In the genomic region with DNA sequence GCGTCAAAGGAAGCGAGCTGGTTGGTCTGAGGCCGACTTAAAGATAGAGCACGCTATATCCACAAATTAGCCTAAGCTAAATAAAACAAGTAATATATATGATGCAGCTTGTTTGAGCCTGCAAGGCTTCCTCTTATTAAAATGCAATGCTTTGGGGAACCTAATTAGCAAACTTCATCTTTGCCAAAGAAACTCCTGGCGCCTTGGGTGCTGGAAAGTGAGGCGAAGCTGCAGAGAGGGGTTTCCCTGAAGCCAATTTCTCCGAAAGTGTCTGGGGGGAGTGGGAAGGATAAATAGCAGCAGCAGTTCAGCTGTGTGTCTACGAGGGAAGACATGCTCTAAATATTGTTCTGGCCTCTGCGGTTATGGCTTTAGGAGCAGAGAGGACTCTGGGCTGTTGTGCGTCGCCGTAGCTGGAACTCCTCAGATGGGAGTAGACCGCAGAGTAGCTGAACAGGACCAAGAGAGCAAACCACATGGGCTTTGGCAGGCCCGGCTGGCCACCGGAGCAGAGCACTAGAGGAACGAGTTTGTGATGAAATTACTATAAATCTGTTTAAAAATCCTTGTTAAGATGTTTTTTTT, we compare ENCODE assay signal across 26 mouse cellular contexts.
DNase-seq lines count a peak whose midpoint lies in the region; ATAC-seq and TF ChIP-seq lines count a peak whose summit lies in the region.
"Had no signal": no experiment of that assay in that cellular context is flagged by ENCODE, and none has a peak within 500 bp of the region (broad histone marks: within the 10 kb centered on the region; RNA-seq: fewer than 3 reads in every experiment).

No protein-coding gene starts in this region.

- no peak for TF ChIP-seq CTCF in stomach, postnatal 0 days (IDR thresholded peaks at IDR 0.05; ENCODE audit: low read depth)

- H3K4me3 ChIP-seq in forebrain, embryonic 14.5 days (ENCODE audit: low read depth, low read length): no peak overlapping the region
- no peak overlapping the region for H3K4me3 ChIP-seq in forebrain, embryonic 13.5 days
- no peak overlapping the region for H3K4me3 ChIP-seq in kidney, embryonic 14.5 days (ENCODE audit: low read length)
- no peak overlapping the region for H3K4me3 ChIP-seq in stomach, postnatal 0 days (ENCODE audit: low read depth, low read length)
- H3K4me3 ChIP-seq: embryonic facial prominence, embryonic 13.5 days; forebrain, embryonic 10.5 days; heart, embryonic 12.5 days; hindbrain, embryonic 13.5 days; kidney, embryonic 15.5 days; liver, embryonic 15.5 days had no signal

- H3K36me3 ChIP-seq in forebrain, embryonic 14.5 days (ENCODE audit: control insufficient read depth, insufficient read depth, low read length): no peaks in the 10 kb centered on the region
- H3K36me3 ChIP-seq in forebrain, embryonic 13.5 days (ENCODE audit: poor library complexity, severe bottlenecking): no peaks in the 10 kb centered on the region
- no peaks in the 10 kb centered on the region for H3K36me3 ChIP-seq in kidney, embryonic 14.5 days (ENCODE audit: control insufficient read depth, insufficient read depth, low read length)
- no peaks in the 10 kb centered on the region for H3K36me3 ChIP-seq in stomach, postnatal 0 days (ENCODE audit: control insufficient read depth, insufficient read depth, low read length)
- H3K36me3 ChIP-seq: embryonic facial prominence, embryonic 13.5 days; forebrain, embryonic 10.5 days; heart, embryonic 12.5 days; hindbrain, embryonic 13.5 days; kidney, embryonic 15.5 days; liver, embryonic 15.5 days had no signal

- H3K27me3 ChIP-seq in forebrain, embryonic 14.5 days (replicated peaks; ENCODE audit: control insufficient read depth, insufficient read depth, low read length): no peaks in the 10 kb centered on the region
- H3K27me3 ChIP-seq in forebrain, embryonic 13.5 days: no peaks in the 10 kb centered on the region
- no peaks in the 10 kb centered on the region for H3K27me3 ChIP-seq in kidney, embryonic 14.5 days (ENCODE audit: control insufficient read depth, insufficient read depth, low read length)
- no peaks in the 10 kb centered on the region for H3K27me3 ChIP-seq in stomach, postnatal 0 days (ENCODE audit: control insufficient read depth, insufficient read depth, low read length)
- H3K27me3 ChIP-seq: CH12.LX; embryonic facial prominence, embryonic 13.5 days; heart, embryonic 12.5 days; hindbrain, embryonic 13.5 days; kidney, embryonic 15.5 days; liver, embryonic 15.5 days had no signal

- H3K9ac ChIP-seq in forebrain, embryonic 14.5 days (ENCODE audit: low read length): no peak overlapping the region
- no peak overlapping the region for H3K9ac ChIP-seq in forebrain, embryonic 13.5 days
- no peak overlapping the region for H3K9ac ChIP-seq in kidney, embryonic 14.5 days (ENCODE audit: low read depth, low read length)
- H3K9ac ChIP-seq in stomach, postnatal 0 days (ENCODE audit: low read length): no peak overlapping the region
- H3K9ac ChIP-seq: embryonic facial prominence, embryonic 13.5 days; heart, embryonic 12.5 days; hindbrain, embryonic 13.5 days; kidney, embryonic 15.5 days; liver, embryonic 15.5 days had no signal

- WGBS in forebrain, embryonic 14.5 days: 83% methylated on average over 16 of the region's 16 CpGs
- 84% methylated on average over 16 of the region's 16 CpGs for WGBS in forebrain, embryonic 13.5 days
- 70% methylated on average over 16 of the region's 16 CpGs for WGBS in kidney, embryonic 14.5 days
- WGBS in stomach, postnatal 0 days: 59% methylated on average over 16 of the region's 16 CpGs

- TF ChIP-seq EP300 in stomach, postnatal 0 days (optimal IDR thresholded peaks at IDR 0.05): no peak

- H3K4me2 ChIP-seq in forebrain, embryonic 14.5 days (ENCODE audit: low read length): no peak overlapping the region
- no peak overlapping the region for H3K4me2 ChIP-seq in forebrain, embryonic 13.5 days
- no peak overlapping the region for H3K4me2 ChIP-seq in kidney, embryonic 14.5 days (replicated peaks; ENCODE audit: low read depth, low read length)
- no peak overlapping the region for H3K4me2 ChIP-seq in stomach, postnatal 0 days (replicated peaks; ENCODE audit: low read depth)
- H3K4me2 ChIP-seq: embryonic facial prominence, embryonic 13.5 days; heart, embryonic 12.5 days; hindbrain, embryonic 13.5 days; kidney, embryonic 15.5 days; liver, embryonic 15.5 days had no signal

- H3K9me3 ChIP-seq in forebrain, embryonic 14.5 days (replicated peaks; ENCODE audit: control insufficient read depth, low read length): no peaks in the 10 kb centered on the region
- no peaks in the 10 kb centered on the region for H3K9me3 ChIP-seq in forebrain, embryonic 13.5 days (replicated peaks)
- no peaks in the 10 kb centered on the region for H3K9me3 ChIP-seq in kidney, embryonic 14.5 days (ENCODE audit: control insufficient read depth, low read length)
- H3K9me3 ChIP-seq in stomach, postnatal 0 days (ENCODE audit: control insufficient read depth, low read length): no peaks in the 10 kb centered on the region
- H3K9me3 ChIP-seq: embryonic facial prominence, embryonic 13.5 days; forebrain, embryonic 10.5 days; heart, embryonic 12.5 days; hindbrain, embryonic 13.5 days; kidney, embryonic 15.5 days; liver, embryonic 15.5 days had no signal

- no peak for ATAC-seq in forebrain, embryonic 14.5 days
- ATAC-seq in forebrain, embryonic 13.5 days: no peak
- no peak for ATAC-seq in kidney, embryonic 14.5 days (ENCODE audit: low FRiP score, low TSS enrichment)
- no peak for ATAC-seq in stomach, postnatal 0 days (ENCODE audit: low FRiP score, low TSS enrichment)
- ATAC-seq: activated CD4-positive, CD25-positive, alpha-beta regulatory T cell, adult 4 months; intestine, embryonic 16.5 days had no signal

- H3K4me1 ChIP-seq in forebrain, embryonic 14.5 days (ENCODE audit: control insufficient read depth, insufficient read depth, low read length): no peaks in the 10 kb centered on the region
- H3K4me1 ChIP-seq in forebrain, embryonic 13.5 days: no peaks in the 10 kb centered on the region
- H3K4me1 ChIP-seq in kidney, embryonic 14.5 days (ENCODE audit: control insufficient read depth, insufficient read depth, low read length): no peaks in the 10 kb centered on the region
- H3K4me1 ChIP-seq in stomach, postnatal 0 days (replicated peaks; ENCODE audit: control insufficient read depth, insufficient read depth): no peaks in the 10 kb centered on the region; the same call in 1 of the 2 replicates
- H3K4me1 ChIP-seq: embryonic facial prominence, embryonic 13.5 days; forebrain, embryonic 10.5 days; heart, embryonic 12.5 days; hindbrain, embryonic 13.5 days; kidney, embryonic 15.5 days; liver, embryonic 15.5 days had no signal

- peak; percentile 63 for DNase-seq in forebrain, embryonic 14.5 days (ENCODE audit: low spot score)
- peak; percentile 15 for DNase-seq in kidney, postnatal 14 days
- peak; percentile 3 for DNase-seq in lung, postnatal 14 days
- no peak for DNase-seq in lung, adult 18-20 months
- DNase-seq in stomach, postnatal 0 days (ENCODE audit: low spot score): no peak
- no peak for DNase-seq in adipocyte (ENCODE audit: low spot score)
- DNase-seq: adrenal gland, adult 8-10 months; cerebellum, adult 18-20 months; cerebellum, postnatal 10 days; gastrocnemius, postnatal 25 days; heart, adult 18-20 months; heart, postnatal 4 days; liver; midbrain, embryonic 14.5 days; thymus, postnatal 4 days had no signal

- no peak overlapping the region for H3K27ac ChIP-seq in forebrain, embryonic 14.5 days (ENCODE audit: low read depth, low read length)
- no peak overlapping the region for H3K27ac ChIP-seq in forebrain, embryonic 13.5 days
- no peak overlapping the region for H3K27ac ChIP-seq in kidney, embryonic 14.5 days (ENCODE audit: low read depth, low read length)
- H3K27ac ChIP-seq in stomach, postnatal 0 days (replicated peaks): 0 out of 2 replicates have a peak overlapping the region, but pooled peaks have one; percentile 41
- H3K27ac ChIP-seq: embryonic facial prominence, embryonic 13.5 days; forebrain, embryonic 10.5 days; hindbrain, embryonic 13.5 days; kidney, embryonic 15.5 days; liver, embryonic 15.5 days had no signal

Comparison
In these comparisons a context has a peak if more than half of its experiments do, and no peak if none do; other contexts are left out.
1. DNase-seq: peak in forebrain, embryonic 14.5 days (single experiment), kidney, postnatal 14 days (single experiment) and lung, postnatal 14 days (single experiment); none in lung, adult 18-20 months (0 of 2), stomach, postnatal 0 days (single experiment) and adipocyte (single experiment).